15 mouse cellular contexts compared by ENCODE assay signal in the genomic region with DNA sequence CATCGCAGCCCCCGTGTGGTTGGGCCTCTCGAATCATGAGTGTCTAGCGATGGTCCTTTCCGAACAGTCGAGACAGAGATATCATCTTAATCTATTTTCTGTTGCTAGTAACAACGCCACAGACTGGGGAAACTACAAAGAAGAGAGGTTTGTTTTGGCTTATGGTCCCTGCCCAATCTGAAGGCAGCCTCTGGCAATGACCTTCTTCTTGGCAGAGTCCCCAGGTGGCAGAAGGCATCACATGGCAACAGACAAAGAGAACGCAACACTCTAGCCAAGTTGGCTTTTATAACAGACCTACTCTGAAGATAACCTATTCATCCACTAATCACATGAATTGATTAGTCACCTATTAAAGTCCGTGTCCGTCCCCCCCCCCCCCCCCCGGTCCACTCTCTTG. TPM values are rescaled to one million over a fixed set of nuclear protein-coding genes. Genes with fewer than 3 reads are reported as not detected.
DNase-seq lines count a peak whose midpoint lies in the region; ATAC-seq lines count a peak whose summit lies in the region.
"Had no signal": no experiment of that assay in that cellular context is flagged by ENCODE, and none has a peak within 500 bp of the region (broad histone marks: within the 10 kb centered on the region; RNA-seq: fewer than 3 reads in every experiment).

No protein-coding gene starts in this region.

- H3K4me1 ChIP-seq in heart, embryonic 16.5 days (ENCODE audit: control insufficient read depth, insufficient read depth, low read length), result peaks cover 49% of the 10 kb centered on the region
- H3K4me1 ChIP-seq: forebrain, embryonic 10.5 days; neural tube, embryonic 12.5 days had no signal

- H3K36me3 ChIP-seq in heart, embryonic 16.5 days (ENCODE audit: control insufficient read depth, insufficient read depth), result peaks cover 33% of the 10 kb centered on the region
- H3K36me3 ChIP-seq: forebrain, embryonic 10.5 days; neural tube, embryonic 12.5 days had no signal

- H3K9me3 ChIP-seq in heart, embryonic 16.5 days (replicated peaks; ENCODE audit: control insufficient read depth, low read length), result no peaks in the 10 kb centered on the region
- H3K9me3 ChIP-seq: forebrain, embryonic 10.5 days; intestine, embryonic 15.5 days; neural tube, embryonic 12.5 days had no signal

- no peaks in the 10 kb centered on the region for H3K27me3 ChIP-seq in heart, embryonic 16.5 days (ENCODE audit: control insufficient read depth, insufficient read depth, low read length)
- H3K27me3 ChIP-seq: intestine, embryonic 15.5 days; neural tube, embryonic 12.5 days had no signal

- no peak overlapping the region for H3K9ac ChIP-seq in heart, embryonic 16.5 days (ENCODE audit: low read length)
- H3K9ac ChIP-seq: intestine, embryonic 15.5 days; neural tube, embryonic 12.5 days had no signal

- ATAC-seq in heart, embryonic 16.5 days (replicated peaks; ENCODE audit: extremely low read depth, insufficient read depth, low FRiP score), result no peak
- ATAC-seq: intestine, embryonic 15.5 days had no signal

- H3K27ac ChIP-seq in heart, embryonic 16.5 days (ENCODE audit: low read length), result peak overlapping the region; percentile 72
- H3K27ac ChIP-seq: forebrain, embryonic 10.5 days; intestine, embryonic 15.5 days; neural tube, embryonic 12.5 days had no signal

- intact Hi-C loops in heart, postnatal 25 days (cut with DNase I), result no loop called here

- DNase-seq in heart, adult 18-20 months, result peak; percentile 66 to 70
- DNase-seq in heart, postnatal 25 days (ENCODE audit: low spot score), result no peak
- DNase-seq in adrenal gland, postnatal 14 days, result peak; percentile 47
- peak; percentile 85 to 87 for DNase-seq in cerebellum, postnatal 10 days
- DNase-seq in embryo, embryonic 11 days, result no peak
- no peak for DNase-seq in kidney, adult 18-20 months
- DNase-seq in thymus, postnatal 4 days, result no peak
- DNase-seq: kidney, postnatal 36 days; midbrain, embryonic 14.5 days had no signal

- no peak overlapping the region for H3K4me3 ChIP-seq in heart, embryonic 16.5 days (ENCODE audit: low read length)
- H3K4me3 ChIP-seq: forebrain, embryonic 10.5 days; intestine, embryonic 15.5 days; neural tube, embryonic 12.5 days had no signal

- H3K4me2 ChIP-seq in heart, embryonic 16.5 days (ENCODE audit: low read depth, low read length), result no peak overlapping the region
- H3K4me2 ChIP-seq: intestine, embryonic 15.5 days; liver, embryonic 11.5 days; neural tube, embryonic 12.5 days had no signal

- 64% methylated on average over 11 of the region's 11 CpGs for WGBS in heart, embryonic 16.5 days

RNA-seq across cellular contexts. Expression of a gene that starts 13.8 kb away (rescaled TPM):
- 100 to 1,000 TPM; 526 to 592 TPM for total RNA-seq in heart, adult 18-20 months (2021)
- total RNA-seq in heart, postnatal 25 days (2021), result 100 to 1,000 TPM; 435 to 451 TPM
- total RNA-seq in adrenal gland, postnatal 14 days (2021), result 0.94 and 3.7 TPM in 2 replicates
- 40.0 and 44.1 TPM in 2 replicates for polyA plus RNA-seq in heart, embryonic 16.5 days (2015; fragmentation: Nextera tagmentation; extraction: Ambion mirVana)
- polyA plus RNA-seq: C2C12 had no signal

RNA-seq across cellular contexts. Expression of a gene that starts 39.8 kb away (rescaled TPM):
- 10 to 100 TPM; 10.0 to 10.2 TPM for total RNA-seq in heart, adult 18-20 months (2021)
- 10 to 100 TPM in 1 of 2 experiments, 1 to 10 TPM in 1; 9.7 to 10.3 TPM for total RNA-seq in heart, postnatal 25 days (2021)
- 24.6 and 26.1 TPM in 2 replicates for total RNA-seq in adrenal gland, postnatal 14 days (2021)
- 23.4 and 25.2 TPM in 2 replicates for polyA plus RNA-seq in heart, embryonic 16.5 days (2015; fragmentation: Nextera tagmentation; extraction: Ambion mirVana)

Comparison
In these comparisons a context has a peak if more than half of its experiments do, and no peak if none do; other contexts are left out.
1. DNase-seq: peak in heart, adult 18-20 months (2 of 2), adrenal gland, postnatal 14 days (single experiment) and cerebellum, postnatal 10 days (2 of 2); none in heart, postnatal 25 days (single experiment), embryo, embryonic 11 days (single experiment), kidney, adult 18-20 months (single experiment) and thymus, postnatal 4 days (single experiment).
2. RNA of a gene that starts 13.8 kb away (total RNA-seq): 526 to 592 TPM in heart, adult 18-20 months and 435 to 451 TPM in heart, postnatal 25 days; 0.94 to 3.7 TPM in adrenal gland, postnatal 14 days; every median in the first group is over 10 times any median in the second.